Mouse (Mus musculus): ENCODE data around the gene Stum.

Gene Stum

GRCm38 (mm10) chr1:180500218-180500617, 16.9 kb upstream of the Stum start:
- DNase-seq (ENCODE audit: extremely low read depth, low read depth, low spot score), result no peak

GRCm38 (mm10) chr1:180499766-180500165, 16.5 kb upstream of the Stum start:
- DNase-seq (ENCODE audit: extremely low read depth, low read depth, low spot score), result no peak

- DNase-seq (ENCODE audit: extremely low read depth, low read depth, low spot score), result no peak
These were observed 9.5 kb upstream of the Stum start for GRCm38 (mm10) chr1:180492777-180493176.

GRCm38 (mm10) chr1:180485346-180485745, 2.0 kb upstream of the Stum start:
- DNase-seq (ENCODE audit: extremely low read depth, low read depth, low spot score), result no peak

GRCm38 (mm10) chr1:180482840-180483398, 385 bp downstream of the Stum start:
- DNase-seq (ENCODE audit: extremely low read depth, low read depth, low spot score), result no peak

- no peak for DNase-seq (ENCODE audit: extremely low read depth, low read depth, low spot score)
These were observed 1.3 kb downstream of the Stum start for GRCm38 (mm10) chr1:180481956-180482355.

- no peak for DNase-seq (ENCODE audit: extremely low read depth, low read depth, low spot score)
These were observed 2.0 kb downstream of the Stum start for GRCm38 (mm10) chr1:180481331-180481730.

- no peak for DNase-seq (ENCODE audit: extremely low read depth, low read depth, low spot score)
These were observed 3.0 kb downstream of the Stum start for GRCm38 (mm10) chr1:180480325-180480724.

- DNase-seq (ENCODE audit: extremely low read depth, low read depth, low spot score), result no peak
These were observed 9.7 kb downstream of the Stum start for GRCm38 (mm10) chr1:180473566-180473965.

GRCm38 (mm10) chr1:180468004-180468403, 15.3 kb downstream of the Stum start:
- DNase-seq (ENCODE audit: extremely low read depth, low read depth, low spot score), result no peak

GRCm38 (mm10) chr1:180465620-180466019, 17.7 kb downstream of the Stum start:
- DNase-seq (ENCODE audit: extremely low read depth, low read depth, low spot score), result no peak

GRCm38 (mm10) chr1:180464357-180464756, 18.9 kb downstream of the Stum start:
- no peak for DNase-seq (ENCODE audit: extremely low read depth, low read depth, low spot score)

- DNase-seq (ENCODE audit: extremely low read depth, low read depth, low spot score), result no peak
These were observed 20.3 kb downstream of the Stum start for GRCm38 (mm10) chr1:180462983-180463475.

GRCm38 (mm10) chr1:180462396-180462795, 20.9 kb downstream of the Stum start:
- DNase-seq (ENCODE audit: extremely low read depth, low read depth, low spot score), result no peak

GRCm38 (mm10) chr1:180460721-180461120, 22.6 kb downstream of the Stum start:
- no peak for DNase-seq (ENCODE audit: extremely low read depth, low read depth, low spot score)

- DNase-seq (ENCODE audit: extremely low read depth, low read depth, low spot score), result no peak
These were observed 24.6 kb downstream of the Stum start for GRCm38 (mm10) chr1:180458680-180459079.

- DNase-seq (ENCODE audit: extremely low read depth, low read depth, low spot score), result no peak
These were observed 25.0 kb downstream of the Stum start for GRCm38 (mm10) chr1:180458274-180458673.

- no peak for DNase-seq (ENCODE audit: extremely low read depth, low read depth, low spot score)
These were observed 33.7 kb downstream of the Stum start for GRCm38 (mm10) chr1:180449641-180450040.

- DNase-seq (ENCODE audit: extremely low read depth, low read depth, low spot score), result no peak
These were observed 38.9 kb downstream of the Stum start for GRCm38 (mm10) chr1:180444411-180444810.

- DNase-seq (ENCODE audit: extremely low read depth, low read depth, low spot score), result no peak
These were observed 43.8 kb downstream of the Stum start for GRCm38 (mm10) chr1:180439496-180439895.

GRCm38 (mm10) chr1:180434925-180435324, 48.4 kb downstream of the Stum start:
- DNase-seq (ENCODE audit: extremely low read depth, low read depth, low spot score), result no peak

- DNase-seq (ENCODE audit: extremely low read depth, low read depth, low spot score), result no peak
These were observed 49.3 kb downstream of the Stum start for GRCm38 (mm10) chr1:180433796-180434566.
